Mouse (Mus musculus) right cerebral cortex, adult 2 months (tissue): ENCODE measurements around the gene Arhgap22.

ENCODE experiments used
- DNase-seq, 2 experiments: peaks; one replicate each; pipeline ENCODE4 v3.0.0; 2021 to 2022; ENCODE audit warnings: low spot score in 2 of 2

The Arhgap22 gene

GRCm38 (mm10) chr14:33212958-33213309, 892 bp upstream of the Arhgap22 start:
- no peak for DNase-seq

- no peak for DNase-seq
Observed at GRCm38 (mm10) chr14:33214767-33215128, 922 bp downstream of the Arhgap22 start.

GRCm38 (mm10) chr14:33215163-33215562, 1.3 kb downstream of the Arhgap22 start:
- DNase-seq, result no peak

DNA sequence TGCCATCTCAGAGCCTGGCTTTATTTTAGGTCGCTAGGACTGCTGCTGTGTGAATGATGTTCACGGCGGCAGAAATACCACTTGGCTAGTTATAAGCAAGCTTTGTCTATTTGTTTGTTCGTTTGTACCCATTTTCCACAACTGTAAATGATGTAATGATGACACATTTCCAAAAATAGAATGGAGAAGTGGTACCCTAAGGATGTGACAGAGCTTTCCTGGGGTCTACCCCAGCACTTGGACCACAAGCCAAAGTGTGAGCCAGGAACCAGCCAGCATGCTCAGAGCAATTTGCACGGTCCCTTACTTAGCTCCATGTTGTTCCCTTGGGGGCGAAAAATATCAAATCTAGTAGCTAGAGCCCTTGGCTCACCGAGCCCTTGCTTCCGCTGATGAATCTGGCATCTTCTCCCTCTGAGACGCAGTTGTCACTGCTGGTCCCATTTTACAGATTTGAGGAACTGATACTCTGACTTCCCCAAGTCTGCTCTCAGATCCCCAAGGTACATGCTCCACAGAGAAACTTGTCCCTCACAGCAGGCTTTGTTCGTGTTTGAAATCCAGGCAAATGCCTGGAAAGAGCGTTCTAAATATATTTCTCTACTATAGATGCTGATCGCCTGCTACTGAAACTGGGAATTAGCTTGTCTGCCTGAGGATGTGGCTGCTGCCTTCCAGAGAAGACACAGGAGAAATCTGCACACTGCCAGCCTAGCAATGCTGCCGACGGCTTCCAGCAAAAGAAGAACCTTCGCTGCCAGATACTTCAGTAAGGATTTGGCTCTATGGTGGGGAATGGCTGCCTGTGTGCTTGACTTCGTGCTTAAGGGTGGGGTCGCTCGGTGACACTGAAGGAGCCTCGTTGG, 2.8 kb downstream of the Arhgap22 start:
- DNase-seq, result peak in 1 of 2 experiments; percentile 35

DNA sequence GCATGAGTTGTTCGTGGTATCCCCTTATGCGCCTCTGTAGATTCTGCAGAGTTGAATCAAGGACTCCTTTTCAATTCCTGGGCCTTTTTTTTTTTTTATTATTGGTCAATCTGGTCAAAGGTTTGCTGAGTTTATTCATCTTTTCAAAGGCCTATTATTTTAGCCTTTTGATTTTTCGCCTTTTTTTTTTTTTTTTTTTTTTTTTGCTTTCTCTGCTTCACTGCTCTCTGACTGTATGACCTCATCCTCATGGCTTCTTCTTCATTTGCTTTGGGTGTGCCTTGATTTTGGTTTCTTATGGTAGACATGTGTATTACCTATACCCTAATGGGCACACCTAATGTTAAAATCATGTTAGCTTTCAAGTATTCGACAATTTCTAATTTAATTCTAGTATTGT, 11.4 kb downstream of the Arhgap22 start:
- no peak for DNase-seq

GRCm38 (mm10) chr14:33230672-33231071, 16.8 kb downstream of the Arhgap22 start:
- no peak for DNase-seq

DNA sequence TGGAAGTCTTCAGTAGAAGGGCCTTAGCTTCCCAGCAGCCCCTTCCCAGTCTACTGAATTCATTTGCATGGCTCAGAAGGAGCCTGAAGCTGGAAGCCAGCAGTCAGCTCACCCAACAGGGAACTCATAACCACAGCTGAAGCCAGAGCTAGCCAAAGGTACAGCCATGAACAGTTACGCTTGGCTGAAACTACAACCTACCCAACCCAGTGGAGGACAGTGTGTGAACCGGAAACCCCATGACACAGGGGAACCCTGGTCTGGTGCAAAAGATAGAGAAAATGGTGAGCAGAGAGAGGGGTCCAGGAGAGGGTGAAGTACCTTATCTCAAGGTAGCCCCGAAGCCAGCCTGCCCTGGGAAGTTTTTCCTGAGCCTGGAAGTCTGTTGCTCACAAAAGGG, 17.5 kb downstream of the Arhgap22 start:
- no peak for DNase-seq

DNA sequence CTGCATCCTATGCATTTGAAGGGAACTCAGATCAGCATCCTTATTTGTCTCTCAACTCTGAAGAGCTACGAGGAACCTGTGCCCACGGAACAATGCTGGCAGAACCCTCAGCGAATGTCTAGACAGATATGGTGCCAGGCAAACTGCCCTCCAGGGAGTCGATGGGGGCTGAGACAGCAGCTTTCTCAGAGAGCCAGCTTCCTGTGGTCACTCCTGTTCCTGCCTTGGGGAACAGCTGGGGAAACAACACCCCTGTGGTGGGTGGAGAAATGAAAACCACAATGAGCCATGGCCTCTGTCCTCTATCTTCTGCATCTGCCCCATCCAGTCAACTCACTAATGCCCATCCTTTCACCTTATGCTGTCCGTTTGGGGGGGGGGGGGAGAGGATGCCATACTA, 18.2 kb downstream of the Arhgap22 start:
- DNase-seq, result no peak

DNA sequence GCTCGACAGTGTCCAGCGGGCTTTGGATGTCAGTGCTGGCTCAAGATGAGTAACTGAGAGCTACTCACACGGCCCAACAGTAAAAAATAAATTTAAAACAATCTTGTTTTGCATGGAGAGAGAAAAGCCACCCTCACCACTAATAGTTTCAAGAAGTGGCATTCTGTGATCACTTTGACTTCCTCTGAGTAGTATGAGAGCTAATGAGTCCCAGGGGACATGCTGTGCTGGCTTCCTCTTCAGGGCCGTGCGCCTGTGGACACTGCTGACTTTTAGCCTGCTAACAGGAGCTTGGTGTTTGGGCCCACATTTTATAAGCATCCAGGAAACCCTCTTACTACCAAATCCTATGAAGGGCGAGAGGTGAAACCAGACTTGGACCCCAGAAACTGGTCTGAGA, 21.8 kb downstream of the Arhgap22 start:
- DNase-seq, result no peak

- no peak for DNase-seq
Observed at GRCm38 (mm10) chr14:33240400-33240799, 26.6 kb downstream of the Arhgap22 start.

- DNase-seq, result no peak
Observed at GRCm38 (mm10) chr14:33243261-33243660, 29.4 kb downstream of the Arhgap22 start.

DNA sequence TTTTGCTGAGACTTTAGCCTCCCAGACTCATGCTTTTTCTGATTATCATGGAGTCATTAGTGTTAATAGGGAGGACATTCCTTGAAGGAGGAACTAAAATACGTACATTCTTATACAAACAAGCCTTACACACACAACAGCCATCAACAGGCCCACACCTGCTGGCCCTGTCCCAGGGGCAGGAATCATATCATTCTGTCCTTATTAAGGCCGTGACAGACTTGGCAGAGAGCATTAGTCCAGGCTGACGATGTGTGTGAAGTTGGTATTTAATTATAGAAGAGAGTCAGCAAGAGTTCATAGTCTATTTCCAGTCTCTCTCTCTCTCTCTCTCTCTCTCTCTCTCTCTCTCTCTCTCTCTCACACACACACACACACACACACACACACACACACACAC, 30.7 kb downstream of the Arhgap22 start:
- DNase-seq, result no peak

GRCm38 (mm10) chr14:33244946-33245345, 31.1 kb downstream of the Arhgap22 start:
- DNase-seq, result no peak

DNA sequence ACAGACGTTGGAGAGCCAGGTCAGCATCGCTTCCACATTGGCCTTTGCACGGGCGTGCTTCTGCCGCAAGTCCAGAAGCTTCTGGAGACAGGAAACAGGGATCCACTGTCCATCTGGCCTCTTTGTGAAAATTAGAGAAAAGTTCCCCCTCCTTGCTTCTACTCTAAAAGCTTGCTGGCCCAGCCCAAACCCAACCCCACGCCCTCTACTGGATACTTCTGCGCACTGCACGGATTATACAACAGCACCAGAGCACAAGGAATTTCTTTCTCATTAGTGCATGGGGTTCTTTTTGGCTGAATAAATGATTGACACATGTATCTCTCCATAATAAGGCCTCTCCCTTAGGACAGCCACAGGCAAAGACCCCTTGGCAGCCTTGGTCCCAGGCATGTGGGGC, 32.6 kb downstream of the Arhgap22 start:
- peak; percentile 32 to 40 for DNase-seq

GRCm38 (mm10) chr14:33247623-33248022, 33.8 kb downstream of the Arhgap22 start:
- DNase-seq, result no peak

- DNase-seq, result no peak
Observed at GRCm38 (mm10) chr14:33248741-33249140, 34.9 kb downstream of the Arhgap22 start.

GRCm38 (mm10) chr14:33250215-33250939, 36.6 kb downstream of the Arhgap22 start:
- DNase-seq, result peak in 1 of 2 experiments; percentile 7

DNA sequence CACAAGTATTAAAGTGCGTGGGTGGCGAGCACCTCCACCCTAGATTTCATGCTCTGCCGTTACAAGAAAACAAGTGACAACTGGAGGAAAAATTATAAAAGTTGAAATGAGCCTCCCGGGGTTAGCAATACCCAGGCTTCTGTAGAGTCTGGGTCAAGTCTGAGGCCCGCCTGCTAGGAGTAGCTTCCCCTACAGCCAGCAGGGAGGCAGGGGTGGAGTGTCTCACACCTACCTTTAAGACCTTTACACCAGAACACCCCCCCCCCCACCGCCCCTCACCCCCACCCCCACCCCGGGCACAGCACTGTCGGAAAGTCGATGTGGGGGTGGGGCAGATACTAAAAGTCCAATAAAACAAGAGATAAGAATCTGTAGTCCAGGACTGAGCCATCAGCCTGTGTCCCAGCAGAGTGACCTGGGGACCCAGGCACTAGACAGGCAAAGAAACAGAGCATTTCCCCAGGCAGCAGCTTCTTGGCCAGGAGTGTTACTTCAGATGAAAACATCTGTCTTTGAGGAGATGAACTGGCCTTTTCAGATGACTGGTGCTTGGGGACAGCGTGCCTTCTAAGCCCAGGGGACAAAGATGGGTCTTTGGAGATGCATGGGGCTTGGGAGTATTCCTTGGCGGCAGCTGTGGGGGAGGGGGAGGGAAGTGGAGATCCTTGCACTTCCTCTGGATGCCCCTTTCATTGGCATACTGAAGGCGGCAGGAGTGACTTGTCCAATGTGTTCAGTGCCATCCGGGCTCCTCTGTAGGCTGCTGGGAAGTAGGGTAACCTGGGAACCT, 37.3 kb downstream of the Arhgap22 start:
- no peak for DNase-seq

- no peak for DNase-seq
Observed at GRCm38 (mm10) chr14:33258256-33258655, 44.4 kb downstream of the Arhgap22 start.

- DNase-seq, result no peak
Observed at GRCm38 (mm10) chr14:33260131-33260530, 46.3 kb downstream of the Arhgap22 start.

GRCm38 (mm10) chr14:33264795-33265194, 51.0 kb downstream of the Arhgap22 start:
- DNase-seq, result no peak

- DNase-seq, result no peak
Observed at GRCm38 (mm10) chr14:33276240-33276639, 62.4 kb downstream of the Arhgap22 start.
